Mouse (Mus musculus) hindbrain, embryonic 11.5 days (tissue): Measurements from ENCODE around the gene Fpgs. TPM values are rescaled to one million over a fixed set of nuclear protein-coding genes. Genes with fewer than 3 reads are reported as not detected.

Source experiments
- ATAC-seq: fragments of 200-750 bp; cut with Nextera tagmentation; 2 replicates; pipeline ENCODE4 v1.8.0; 2017; ENCODE audit warnings: mild to moderate bottlenecking, moderate TSS enrichment, moderate library complexity; ENCODE audit not compliant: low FRiP score
- DNase-seq: peaks from one replicate; pipeline ENCODE4 v3.0.0-alpha.2; 2015; ENCODE audit warnings: low spot score
- H3K27ac ChIP-seq: fragments of 300-500 bp; sonication (generic); 2 replicates; pipeline ENCODE4 v1.5.1; 2014; ENCODE audit warnings: mild to moderate bottlenecking, low read depth, low read length
- H3K27me3 ChIP-seq: fragments of 300-500 bp; sonication (generic); 2 replicates; pipeline ENCODE4 v1.6.1; 2014; ENCODE audit warnings: mild to moderate bottlenecking, low read length, moderate library complexity, mixed read lengths; ENCODE audit not compliant: control insufficient read depth, insufficient read depth
- H3K36me3 ChIP-seq: fragments of 300-500 bp; sonication (generic); 2 replicates; pipeline ENCODE4 v1.6.1; 2014; ENCODE audit warnings: mild to moderate bottlenecking, low read length, moderate library complexity, mixed read lengths; ENCODE audit not compliant: control insufficient read depth, insufficient read depth
- H3K4me1 ChIP-seq: fragments of 300-500 bp; sonication (generic); replicated peaks from 2 replicates; pipeline ENCODE4 v1.6.1; 2014; ENCODE audit warnings: low read length, mixed read lengths; ENCODE audit not compliant: control insufficient read depth, insufficient read depth
- H3K4me2 ChIP-seq: fragments of 300-500 bp; sonication (generic); replicated peaks from 2 replicates; pipeline ENCODE4 v1.6.1; 2014; ENCODE audit warnings: mild to moderate bottlenecking, low read depth, low read length
- H3K4me3 ChIP-seq: fragments of 300-500 bp; sonication (generic); 2 replicates; pipeline ENCODE4 v1.5.1; 2014; ENCODE audit warnings: low read depth, low read length
- H3K9ac ChIP-seq: fragments of 300-500 bp; sonication (generic); 2 replicates; pipeline ENCODE4 v1.6.1; 2014; ENCODE audit warnings: low read depth, low read length
- H3K9me3 ChIP-seq: fragments of 300-500 bp; sonication (generic); 2 replicates; pipeline ENCODE4 v1.6.1; 2016; ENCODE audit warnings: low read length; ENCODE audit not compliant: control insufficient read depth
- WGBS: fragments of 180-500 bp; shearing (Covaris S2); extraction: QIAGEN DNeasy Blood & Tissue Kit; methylation state at CpG from one replicate; pipeline ENCODE4 v1.1.7; 2014; 5-methylcytosine and 5-hydroxymethylcytosine counted together
- polyA plus RNA-seq: library from polyadenylated mRNA; unstranded; fragments of >200 nt; fragmentation: Nextera tagmentation; extraction: Ambion mirVana; gene quantifications from 2 replicates; pipeline ENCODE4 v1.2.1, GENCODE M21; 2014

Fpgs gene
- polyA plus RNA-seq, 1 experiment from 2014 or later = 11.2 TPM

DNA sequence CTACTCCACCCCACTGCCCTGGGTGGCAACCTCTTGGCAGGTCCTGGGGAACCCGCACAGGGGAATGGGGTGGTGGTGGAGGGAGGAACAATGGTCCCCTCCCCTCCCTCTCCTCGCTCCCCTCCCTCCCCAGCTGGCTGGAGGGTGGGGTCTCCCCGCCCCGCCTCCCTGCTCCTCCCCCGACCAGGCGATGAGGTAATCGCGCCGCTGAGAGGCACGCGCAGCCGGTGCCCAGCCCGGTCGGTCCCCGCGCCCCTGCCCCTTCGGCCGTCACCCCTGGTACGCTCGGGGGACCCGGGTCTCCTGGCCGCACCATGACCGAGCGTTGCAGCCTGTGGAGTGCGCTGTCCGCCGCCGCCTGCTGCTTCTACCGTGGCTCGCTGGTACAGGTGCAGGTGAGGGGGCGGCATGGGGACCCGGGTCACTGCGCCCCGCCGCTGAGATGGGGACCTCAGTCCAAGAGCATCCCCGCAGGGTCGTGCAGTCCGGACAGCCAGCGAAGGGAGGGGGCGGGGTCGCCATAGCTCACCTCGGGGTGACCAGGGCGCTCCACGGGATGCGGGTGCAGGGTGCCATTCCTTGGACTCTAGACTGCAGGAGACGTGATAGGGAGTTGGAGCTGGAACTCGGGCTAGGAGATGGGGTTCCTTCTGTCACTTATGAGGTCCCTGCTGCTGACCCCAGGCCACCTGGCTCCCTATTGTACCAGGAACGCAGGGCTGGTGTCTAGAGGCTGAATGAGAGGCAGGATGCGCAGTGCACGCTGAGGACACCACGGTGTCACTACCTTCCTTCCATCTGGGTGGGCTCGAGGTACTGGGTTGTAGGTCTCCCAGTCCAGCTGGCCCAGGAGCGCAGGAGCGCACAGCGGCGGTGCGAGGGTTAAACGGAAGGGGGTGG, 37.6 kb upstream of the Fpgs start:
- ATAC-seq (peak; percentile 69), DNase-seq (peak; percentile 78)
- 1% methylated on average over 48 of the region's 58 CpGs for WGBS
- peak overlapping the region; percentile 79 for H3K9ac ChIP-seq
- H3K27ac ChIP-seq = peak overlapping the region; percentile 89
- peak overlapping the region; percentile 72 for H3K4me3 ChIP-seq
- H3K9me3 ChIP-seq = no peaks in the 10 kb centered on the region
- 0 out of 2 replicates have a peak, but pooled peaks cover 4% of the 10 kb centered on the region for H3K4me1 ChIP-seq
- no peaks in the 10 kb centered on the region for H3K36me3 ChIP-seq
- H3K27me3 ChIP-seq = no peaks in the 10 kb centered on the region; the same call in none of the 2 replicates
- H3K4me2 ChIP-seq = peak overlapping the region; percentile 97

DNA sequence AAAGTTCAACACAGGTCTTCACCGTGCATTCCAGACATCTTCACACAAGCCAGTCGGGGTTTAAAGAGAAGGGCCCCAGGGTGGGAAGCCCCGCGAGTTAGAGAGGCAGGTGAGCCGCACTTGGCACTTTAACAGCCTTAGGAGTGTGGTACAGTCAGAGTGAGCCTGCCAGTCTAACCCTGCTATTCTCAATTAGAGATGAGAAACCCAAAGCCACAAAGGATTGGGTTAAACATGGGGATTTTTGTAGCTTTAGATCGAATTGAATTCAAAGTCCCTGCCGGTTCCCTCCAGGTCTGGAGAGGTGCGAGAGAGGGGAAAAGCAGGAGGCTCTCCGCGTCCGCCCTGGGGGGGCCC, 36.9 kb upstream of the Fpgs start, which contains the start of gene 6330409D20Rik:
TSS of gene 6330409D20Rik (minus strand) at position 101 of the 357 bp plus-strand sequence.
- WGBS = 5% methylated on average over 11 of the region's 11 CpGs
- ATAC-seq = no peak

DNA sequence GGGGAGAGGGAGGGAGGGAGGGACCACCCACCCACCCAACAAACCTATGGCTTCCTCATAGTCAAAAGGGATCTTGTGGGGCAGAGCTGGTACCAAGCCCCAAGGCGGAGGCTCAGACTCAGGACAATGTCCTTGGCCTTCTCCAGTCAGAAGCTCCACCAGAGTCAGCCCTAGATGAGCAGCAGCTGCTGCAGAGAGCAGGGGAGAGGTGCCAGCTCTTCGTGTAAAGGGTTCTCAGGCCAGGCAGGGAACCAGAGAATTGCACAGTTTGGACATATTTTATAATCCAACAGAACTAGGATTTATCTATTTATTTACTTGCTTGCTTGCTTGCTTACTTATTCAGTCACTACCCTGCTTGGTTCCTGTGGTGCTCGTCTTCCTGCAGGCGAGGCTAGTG, 35.4 kb upstream of the Fpgs start:
- Histone ChIP-seq H3K36me3 (no peaks in the 10 kb centered on the region), H3K4me2 (no peak overlapping the region), H3K27me3 (no peaks in the 10 kb centered on the region; the same call in none of the 2 replicates), H3K9me3 (no peaks in the 10 kb centered on the region), H3K4me3 (no peak overlapping the region), H3K9ac (no peak overlapping the region), H3K27ac (no peak overlapping the region), H3K4me1 (peaks cover 4% of the 10 kb centered on the region; the same call in 1 of the 2 replicates)
- DNase-seq (no peak), ATAC-seq (no peak)
- 80% methylated on average over 4 of the region's 4 CpGs for WGBS

More for the DNA sequence above, 36.9 kb upstream of the Fpgs start, which contains the start of gene 6330409D20Rik:
- peak within 1 kb of the TSS; percentile 97 for H3K4me2 ChIP-seq
- H3K9me3 ChIP-seq = no peaks in the 10 kb centered on the region
- no peaks in the 10 kb centered on the region; the same call in none of the 2 replicates for H3K27me3 ChIP-seq
- peak within 1 kb of the TSS; percentile 72 for H3K4me3 ChIP-seq
- H3K27ac ChIP-seq = peak within 1 kb of the TSS; percentile 89
- H3K36me3 ChIP-seq = no peaks in the 10 kb centered on the region
- H3K4me1 ChIP-seq = 0 out of 2 replicates have a peak, but pooled peaks cover 4% of the 10 kb centered on the region
- H3K9ac ChIP-seq = peak within 1 kb of the TSS; percentile 79
- no peak for DNase-seq

DNA sequence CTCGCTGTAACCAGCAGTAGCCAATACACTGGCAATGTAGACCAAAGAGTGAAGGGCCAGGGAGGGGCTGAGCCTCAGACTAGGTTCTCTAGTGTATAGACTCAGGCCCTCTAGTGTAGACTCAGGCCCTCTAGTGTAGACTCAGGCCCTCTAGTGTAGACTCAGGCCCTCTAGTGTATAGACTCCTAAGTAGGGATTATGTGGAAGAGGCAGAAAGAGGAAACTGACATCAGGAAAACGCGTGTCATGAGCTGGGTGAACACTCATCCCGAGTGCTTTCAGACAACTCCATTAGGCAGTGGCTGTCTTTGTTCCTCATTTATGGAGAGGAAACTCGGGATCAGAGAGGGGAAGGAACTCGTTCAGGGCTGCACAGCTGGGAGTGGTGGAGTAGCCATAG, 33.1 kb upstream of the Fpgs start:
- Histone ChIP-seq H3K9ac (no peak overlapping the region), H3K4me1 (peaks cover 4% of the 10 kb centered on the region; the same call in 1 of the 2 replicates), H3K36me3 (no peaks in the 10 kb centered on the region), H3K27me3 (no peaks in the 10 kb centered on the region; the same call in none of the 2 replicates), H3K27ac (no peak overlapping the region), H3K4me3 (no peak overlapping the region), H3K9me3 (no peaks in the 10 kb centered on the region), H3K4me2 (no peak overlapping the region)
- DNase-seq (no peak), ATAC-seq (no peak)
- 54% methylated on average over 6 of the region's 6 CpGs for WGBS

- Histone ChIP-seq H3K9me3 (no peaks in the 10 kb centered on the region), H3K4me1 (no peaks in the 10 kb centered on the region; the same call in 1 of the 2 replicates), H3K9ac (no peak overlapping the region), H3K4me3 (no peak overlapping the region), H3K27me3 (no peaks in the 10 kb centered on the region; the same call in none of the 2 replicates), H3K4me2 (no peak overlapping the region), H3K36me3 (no peaks in the 10 kb centered on the region), H3K27ac (no peak overlapping the region)
- WGBS = 45% methylated on average over 3 of the region's 3 CpGs
- DNase-seq (no peak), ATAC-seq (no peak)
These were observed 32.4 kb upstream of the Fpgs start for GRCm38 (mm10) chr2:32736306-32736829.

GRCm38 (mm10) chr2:32734933-32735332, 31.0 kb upstream of the Fpgs start:
- 57% methylated on average over 4 of the region's 4 CpGs for WGBS
- ATAC-seq = no peak
- Histone ChIP-seq H3K4me1 (peaks cover 2% of the 10 kb centered on the region; the same call in 1 of the 2 replicates), H3K36me3 (no peaks in the 10 kb centered on the region), H3K27me3 (no peaks in the 10 kb centered on the region), H3K27ac (no peak overlapping the region), H3K4me2 (no peak overlapping the region), H3K9me3 (no peaks in the 10 kb centered on the region), H3K4me3 (no peak overlapping the region), H3K9ac (no peak overlapping the region)
- no peak for DNase-seq

DNA sequence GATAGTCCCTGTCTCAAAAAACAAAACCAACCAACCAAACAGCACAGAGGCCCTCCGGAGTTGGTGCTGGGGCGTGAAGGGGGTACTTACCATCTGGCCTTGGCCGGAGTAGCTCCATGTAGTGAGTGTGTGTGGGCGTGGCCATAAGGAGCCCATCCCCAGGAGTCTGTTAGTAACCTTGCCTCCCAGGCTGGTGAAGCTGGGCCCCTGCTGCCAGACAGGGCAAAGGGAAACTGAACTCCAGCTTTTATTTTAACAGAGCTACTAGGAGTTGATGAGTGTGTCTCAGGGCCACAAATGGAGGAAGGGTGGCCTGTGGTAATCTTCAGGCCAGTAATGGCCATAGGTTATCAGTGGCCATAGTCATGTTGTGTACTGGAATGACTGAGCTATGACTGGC, 30.5 kb upstream of the Fpgs start:
- Histone ChIP-seq H3K9me3 (no peaks in the 10 kb centered on the region), H3K4me1 (peaks cover 2% of the 10 kb centered on the region; the same call in 1 of the 2 replicates), H3K27ac (no peak overlapping the region), H3K36me3 (no peaks in the 10 kb centered on the region), H3K27me3 (no peaks in the 10 kb centered on the region), H3K9ac (no peak overlapping the region), H3K4me2 (no peak overlapping the region), H3K4me3 (no peak overlapping the region)
- 41% methylated on average over 4 of the region's 4 CpGs for WGBS
- no peak for ATAC-seq
- no peak for DNase-seq

DNA sequence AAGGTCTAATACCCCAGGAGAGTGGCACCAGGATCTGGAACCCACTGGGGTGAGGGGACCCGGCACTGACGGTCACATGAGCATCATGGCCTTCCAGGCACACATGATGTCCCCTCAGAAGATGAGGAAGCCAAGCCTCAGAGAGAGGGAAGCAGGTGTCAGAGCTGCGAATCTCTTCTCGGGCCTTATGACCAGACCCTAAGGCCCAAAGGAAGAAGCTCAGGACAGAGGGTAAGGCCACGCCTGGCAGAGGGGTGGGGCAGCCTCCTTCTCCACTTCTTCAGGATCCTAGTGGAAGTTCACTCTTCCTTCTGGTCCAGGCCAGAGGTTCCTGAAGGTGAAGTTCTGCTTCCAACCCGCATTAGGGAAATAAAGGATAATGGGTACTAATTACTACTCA, 28.8 kb upstream of the Fpgs start:
- H3K36me3 ChIP-seq = no peaks in the 10 kb centered on the region
- DNase-seq (no peak), ATAC-seq (no peak)
- H3K9ac ChIP-seq = no peak overlapping the region
- 83% methylated on average over 6 of the region's 6 CpGs for WGBS
- H3K4me2 ChIP-seq = no peak overlapping the region
- no peaks in the 10 kb centered on the region for H3K9me3 ChIP-seq
- H3K4me3 ChIP-seq = no peak overlapping the region
- H3K27ac ChIP-seq = no peak overlapping the region
- no peaks in the 10 kb centered on the region for H3K27me3 ChIP-seq
- H3K4me1 ChIP-seq = peaks cover 2% of the 10 kb centered on the region; the same call in 1 of the 2 replicates
